Mouse (Mus musculus) stomach, postnatal 0 days (tissue): ENCODE measurements around the gene Dcun1d3.

Experiments used
- CTCF ChIP-seq: IDR thresholded peaks from 2 replicates; pipeline ENCODE4 v1.5.1; 2016; ENCODE audit warnings: antibody characterized with exemption, low read depth, mild to moderate bottlenecking, moderate library complexity
- EP300 ChIP-seq: optimal IDR thresholded peaks from 2 replicates; pipeline ENCODE3; 2016; ENCODE audit warnings: antibody characterized with exemption

- TF ChIP-seq CTCF: no peak
- no peak for TF ChIP-seq EP300
Observed at GRCm38 (mm10) chr7:119899386-119900057, 3.4 kb upstream of the Dcun1d3 start.
